Mouse (Mus musculus): Measurements from ENCODE around the gene Gm42372. TPM values are rescaled to one million over a fixed set of nuclear protein-coding genes. Genes with fewer than 3 reads are reported as not detected.
A peak's percentile ranks its signal among the peaks of the same experiment; 100 is the strongest.

Gene Gm42372
- polyA plus RNA-seq, 1 experiment = 58.7 TPM

- DNase-seq (ENCODE audit: extremely low spot score in 1 of 2, low spot score in 1 of 2) = peak; percentile 60 to 94
Observed at GRCm38 (mm10) chr7:16999650-17000049, 16.8 kb downstream of the Gm42372 start.

GRCm38 (mm10) chr7:17002375-17003195 lies 19.7 kb downstream of the Gm42372 start:
- peak; percentile 64 to 91 for DNase-seq (ENCODE audit: extremely low spot score in 1 of 2, low spot score in 1 of 2)

- DNase-seq (ENCODE audit: extremely low spot score in 1 of 2, low spot score in 1 of 2) = no peak
Observed at GRCm38 (mm10) chr7:17003230-17003960, 20.5 kb downstream of the Gm42372 start.

DNA sequence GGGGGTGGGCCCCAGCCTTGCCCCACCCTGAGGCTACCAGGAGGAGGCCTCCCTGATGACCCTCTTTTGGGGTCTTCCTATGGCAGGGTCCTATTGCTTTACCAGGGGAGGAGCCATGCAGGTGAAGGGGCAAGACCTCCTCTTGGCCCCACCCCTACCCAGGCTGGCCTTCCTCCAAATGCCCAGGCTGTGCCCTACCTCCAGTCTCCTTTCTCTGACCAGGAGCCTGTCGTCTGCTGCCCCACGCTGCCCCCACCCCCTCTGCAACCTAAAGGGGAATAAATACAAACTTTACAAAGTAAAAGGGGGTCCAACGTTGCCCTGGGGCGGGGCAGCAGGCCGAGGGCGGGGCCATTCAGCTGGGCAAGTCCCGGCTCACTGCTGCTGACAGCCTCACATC lies 21.8 kb downstream of the Gm42372 start:
- no peak for DNase-seq (ENCODE audit: extremely low spot score in 1 of 2, low spot score in 1 of 2)

GRCm38 (mm10) chr7:17007300-17007699 lies 24.4 kb downstream of the Gm42372 start:
- no peak for DNase-seq (ENCODE audit: extremely low spot score in 1 of 2, low spot score in 1 of 2)

- DNase-seq (ENCODE audit: extremely low spot score in 1 of 2, low spot score in 1 of 2) = no peak
Observed at GRCm38 (mm10) chr7:17009326-17010009, 26.6 kb downstream of the Gm42372 start.

DNA sequence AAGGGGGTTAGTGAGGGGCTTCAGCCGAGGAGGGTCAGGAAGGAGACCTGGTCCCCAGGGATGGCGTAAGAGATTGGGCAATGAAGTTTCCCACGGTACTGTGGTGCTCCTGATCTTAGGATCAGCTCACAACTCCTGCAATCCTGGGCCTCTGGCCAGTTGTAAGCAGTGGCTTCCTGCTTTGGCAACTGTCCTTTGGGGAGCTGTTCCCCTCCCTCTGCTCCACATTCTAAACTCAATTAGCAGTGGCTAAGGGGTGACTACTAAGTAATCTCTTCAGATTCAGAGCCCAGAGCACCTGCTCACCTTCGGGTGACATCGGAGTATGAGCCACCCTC lies 27.1 kb downstream of the Gm42372 start:
- DNase-seq (ENCODE audit: extremely low spot score in 1 of 2, low spot score in 1 of 2) = no peak

DNA sequence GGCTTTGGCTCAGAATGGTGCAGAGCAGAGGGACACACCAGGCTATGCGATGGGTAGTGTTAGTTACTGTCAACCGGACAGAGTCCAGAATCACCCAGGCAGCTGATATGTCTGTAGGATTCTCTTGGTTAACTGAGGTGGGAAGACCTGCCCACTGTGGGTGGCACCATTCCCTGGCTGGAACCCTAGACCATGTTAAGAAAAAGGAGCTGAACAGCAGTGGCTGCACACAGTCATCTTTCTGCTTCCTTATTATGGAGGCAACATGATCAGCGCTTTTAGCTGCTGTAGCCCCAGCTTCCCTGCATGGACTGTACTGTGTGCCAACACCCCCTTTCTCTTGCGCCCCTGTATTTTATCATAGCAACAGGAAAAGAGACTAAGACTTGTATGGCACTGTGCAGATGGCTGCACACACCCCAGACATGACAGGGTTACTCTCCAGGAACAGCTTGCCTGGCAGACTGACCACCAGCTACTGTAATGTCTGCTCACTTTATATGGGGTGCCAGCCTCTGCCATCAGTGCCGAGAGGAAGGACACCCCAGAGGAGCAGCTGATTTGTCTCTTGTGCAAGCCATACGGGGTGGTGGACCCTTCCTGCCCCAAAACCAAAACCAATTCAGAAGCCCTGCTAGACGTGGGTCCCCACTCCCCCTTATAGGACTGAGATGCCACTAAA lies 29.2 kb downstream of the Gm42372 start:
- DNase-seq (ENCODE audit: extremely low spot score in 1 of 2, low spot score in 1 of 2) = no peak

- no peak for DNase-seq (ENCODE audit: extremely low spot score in 1 of 2, low spot score in 1 of 2)
Observed at GRCm38 (mm10) chr7:17015381-17015780, 32.5 kb downstream of the Gm42372 start.

GRCm38 (mm10) chr7:17017036-17017435 lies 34.1 kb downstream of the Gm42372 start:
- DNase-seq (ENCODE audit: extremely low spot score in 1 of 2, low spot score in 1 of 2) = peak; percentile 94 to 97

DNA sequence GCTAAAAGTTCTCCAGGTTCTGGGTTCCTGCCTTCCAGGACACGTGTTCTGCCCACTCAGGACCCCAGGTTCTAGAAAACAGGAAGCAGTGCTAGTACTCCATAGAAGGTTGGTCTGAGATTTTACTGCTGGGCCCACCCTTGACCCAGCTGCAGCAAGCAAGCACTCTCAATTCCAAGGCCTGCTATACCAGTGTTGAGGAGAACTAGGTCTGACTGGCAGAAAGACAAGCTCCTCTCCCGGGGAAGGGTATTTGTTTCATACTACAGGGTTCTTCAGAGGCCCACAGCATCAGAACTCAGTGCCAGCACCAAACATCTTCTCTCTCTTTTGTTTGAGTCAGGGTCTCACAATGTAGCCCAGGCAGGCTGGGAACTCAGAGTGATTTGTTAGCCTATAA lies 35.0 kb downstream of the Gm42372 start:
- DNase-seq (ENCODE audit: extremely low spot score in 1 of 2, low spot score in 1 of 2) = no peak

GRCm38 (mm10) chr7:17019426-17020166 lies 36.7 kb downstream of the Gm42372 start:
- DNase-seq (ENCODE audit: extremely low spot score in 1 of 2, low spot score in 1 of 2) = no peak

DNA sequence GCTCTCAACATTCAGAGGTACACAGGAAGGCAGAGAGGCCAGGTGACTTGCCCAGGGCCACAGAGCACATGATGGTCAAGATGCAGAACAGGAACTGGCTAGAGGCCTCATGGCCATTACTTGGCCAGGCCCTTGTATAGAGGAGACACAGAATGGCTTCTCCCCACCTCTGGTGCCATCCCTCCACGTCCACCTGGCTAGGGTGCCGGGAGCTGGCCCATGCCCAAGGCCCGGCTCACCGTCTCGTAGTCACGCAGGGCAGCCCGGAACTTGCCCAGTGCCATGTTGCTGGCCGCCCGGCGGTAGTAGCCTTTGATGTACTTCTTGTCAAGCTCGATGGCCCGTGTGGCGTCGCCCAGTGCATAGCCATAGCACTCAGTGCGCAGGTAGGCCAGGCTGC lies 39.3 kb downstream of the Gm42372 start:
- DNase-seq (ENCODE audit: extremely low spot score in 1 of 2, low spot score in 1 of 2) = no peak

DNA sequence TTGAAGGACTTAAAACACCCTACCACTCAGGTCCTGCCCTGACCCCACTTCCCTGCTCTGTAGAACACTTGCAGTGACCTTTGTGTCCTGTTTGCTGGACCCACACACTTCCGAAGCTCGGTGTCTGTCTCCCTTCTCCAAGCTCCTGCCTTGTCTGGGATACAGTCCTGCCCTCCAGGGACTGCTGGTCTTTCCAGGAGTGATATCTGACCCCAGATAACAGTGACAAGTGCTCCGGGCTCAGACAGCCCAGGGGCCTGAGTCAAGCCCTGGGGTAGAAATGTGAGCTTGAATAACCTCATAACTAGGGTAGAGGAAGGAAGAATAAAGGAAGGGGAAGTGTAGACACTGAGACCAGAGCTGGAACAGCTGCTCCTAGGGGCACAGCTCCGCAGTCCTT lies 40.8 kb downstream of the Gm42372 start:
- no peak for DNase-seq (ENCODE audit: extremely low spot score in 1 of 2, low spot score in 1 of 2)

GRCm38 (mm10) chr7:17024141-17024540 lies 41.3 kb downstream of the Gm42372 start:
- DNase-seq (ENCODE audit: extremely low spot score in 1 of 2, low spot score in 1 of 2) = no peak

DNA sequence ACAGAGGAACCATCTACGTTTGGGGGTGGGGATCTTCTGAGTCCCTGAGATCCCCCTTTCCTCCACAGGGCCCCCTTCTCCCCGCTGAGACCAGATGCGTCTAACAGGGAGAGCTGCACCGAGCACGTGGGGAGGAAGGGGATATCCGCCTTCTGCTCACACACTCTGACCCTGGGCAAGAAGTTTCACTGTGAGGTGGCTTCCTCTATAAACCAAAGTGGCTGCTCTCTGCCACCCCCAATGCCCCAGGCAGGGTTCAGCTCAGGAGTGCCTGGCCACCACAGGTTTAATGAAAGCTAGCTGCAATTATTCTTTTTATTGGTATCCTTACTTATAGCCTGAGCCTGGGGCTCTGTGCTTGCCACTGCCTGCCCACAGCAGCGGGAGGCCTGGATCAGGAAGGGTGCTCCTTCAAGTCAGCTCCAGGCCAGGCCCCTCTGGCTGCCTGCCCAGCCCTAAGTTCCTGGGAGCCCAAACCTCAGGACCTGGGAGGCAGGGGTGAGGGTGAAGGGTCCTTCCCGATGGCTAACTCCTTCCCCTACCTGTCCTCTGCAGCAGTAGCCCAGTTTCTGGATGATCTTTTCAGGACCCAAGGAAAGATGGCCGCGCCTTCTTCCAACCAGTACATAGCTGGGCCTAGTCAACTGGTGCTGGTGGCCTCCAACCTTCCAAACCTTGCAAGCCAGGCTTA lies 42.1 kb downstream of the Gm42372 start:
- DNase-seq (ENCODE audit: extremely low spot score in 1 of 2, low spot score in 1 of 2) = no peak

GRCm38 (mm10) chr7:17025505-17025894 lies 42.6 kb downstream of the Gm42372 start:
- DNase-seq (ENCODE audit: extremely low spot score in 1 of 2, low spot score in 1 of 2) = no peak

DNA sequence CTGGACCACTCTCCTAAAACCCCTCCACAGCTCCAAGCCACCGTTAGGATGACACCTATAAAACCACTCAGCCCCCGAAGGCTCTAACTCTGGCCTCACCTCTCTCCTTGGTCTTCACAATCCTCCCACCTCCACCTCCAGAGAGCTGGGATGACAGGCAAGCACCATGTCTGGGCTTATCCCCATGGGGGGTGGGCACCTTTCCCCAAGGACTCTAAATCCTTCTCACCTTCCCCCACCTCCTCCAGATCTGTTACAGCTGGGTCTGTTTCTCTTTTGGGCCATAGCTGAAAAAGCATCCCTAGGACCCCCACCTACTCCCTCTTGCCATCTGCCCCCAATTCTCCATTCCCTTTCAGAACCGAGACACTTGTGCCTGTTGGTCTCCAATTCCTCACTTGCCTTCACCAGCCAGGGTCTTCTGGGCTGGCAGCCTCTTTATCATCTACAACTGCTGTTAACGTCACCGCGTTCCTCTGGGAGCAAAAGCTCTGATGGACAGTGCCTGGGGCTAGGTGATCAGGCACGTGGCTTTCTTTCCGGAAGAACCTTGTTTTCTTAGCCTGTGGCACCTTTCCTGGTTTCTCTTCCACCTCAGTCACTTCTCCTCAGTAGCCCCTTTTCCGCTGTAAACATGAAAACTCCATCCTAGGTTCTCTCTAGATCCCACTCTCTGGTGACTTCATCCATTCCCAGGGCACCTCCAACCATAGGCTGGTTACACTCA lies 43.2 kb downstream of the Gm42372 start:
- no peak for DNase-seq (ENCODE audit: extremely low spot score in 1 of 2, low spot score in 1 of 2)
